Mouse (Mus musculus) erythroblast, embryonic 14.5 days (primary cell): ENCODE data around the gene Atf6b. TPM values are rescaled to one million over a fixed set of nuclear protein-coding genes. Genes with fewer than 3 reads are reported as not detected.

Source experiments
- H3K27me3 ChIP-seq: 2 replicates; pipeline ENCODE4 v1.6.1; 2012; ENCODE audit warnings: inconsistent platforms; ENCODE audit not compliant: control insufficient read depth
- H3K36me3 ChIP-seq: 2 replicates; pipeline ENCODE4 v1.6.1; 2012; ENCODE audit warnings: mild to moderate bottlenecking, inconsistent platforms; ENCODE audit not compliant: control insufficient read depth
- H3K4me1 ChIP-seq: 2 replicates; pipeline ENCODE4 v1.6.1; 2012; ENCODE audit warnings: inconsistent platforms; ENCODE audit not compliant: control insufficient read depth
- H3K4me3 ChIP-seq: replicated peaks from 2 replicates; pipeline ENCODE3; 2012; ENCODE audit warnings: moderate library complexity, mild to moderate bottlenecking, inconsistent platforms
- H3K9me3 ChIP-seq: 2 replicates; pipeline ENCODE4 v1.6.1; 2012; ENCODE audit warnings: low read length, inconsistent platforms, mixed read lengths; ENCODE audit not compliant: control insufficient read depth
- GATA1 ChIP-seq: IDR thresholded peaks from 2 replicates; pipeline ENCODE4 v1.6.1; 2012; ENCODE audit warnings: low read length, inconsistent platforms, mixed read lengths
- TAL1 ChIP-seq: IDR thresholded peaks from 3 replicates; pipeline ENCODE4 v1.6.1; 2012; ENCODE audit warnings: low read length, inconsistent platforms, mixed read lengths
- polyA plus RNA-seq: library from polyadenylated mRNA; stranded (reverse); fragments of >175 nt; gene quantifications from 2 replicates; pipeline ENCODE4 v1.2.3, GENCODE M21; 2012

Gene Atf6b
- polyA plus RNA-seq, 1 experiment: 7.8 TPM

DNA sequence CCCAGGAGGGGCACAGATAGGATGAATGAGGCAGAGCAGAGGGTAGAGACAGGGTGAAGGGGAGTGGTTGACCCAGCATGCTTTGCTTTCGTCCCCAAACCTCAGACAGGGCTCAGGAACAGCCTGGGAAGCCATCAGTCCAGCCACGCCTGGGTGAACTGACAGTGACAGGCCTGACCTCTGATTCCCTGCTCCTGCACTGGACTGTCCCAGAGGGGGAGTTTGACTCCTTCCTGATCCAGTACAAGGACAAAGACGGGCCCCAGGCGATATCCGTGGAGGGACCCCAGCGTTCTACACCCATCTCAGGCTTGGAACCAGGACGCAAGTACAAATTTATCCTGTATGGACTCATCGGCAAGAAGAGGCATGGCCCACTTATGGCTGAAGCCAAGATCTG is 36.2 kb downstream of the Atf6b start:
- H3K36me3 ChIP-seq: no peaks in the 10 kb centered on the region
- H3K4me1 ChIP-seq: no peaks in the 10 kb centered on the region
- TF ChIP-seq TAL1 (no peak), GATA1 (no peak)
- peaks cover 24% of the 10 kb centered on the region for H3K27me3 ChIP-seq
- no peaks in the 10 kb centered on the region for H3K9me3 ChIP-seq
- no peak overlapping the region for H3K4me3 ChIP-seq

DNA sequence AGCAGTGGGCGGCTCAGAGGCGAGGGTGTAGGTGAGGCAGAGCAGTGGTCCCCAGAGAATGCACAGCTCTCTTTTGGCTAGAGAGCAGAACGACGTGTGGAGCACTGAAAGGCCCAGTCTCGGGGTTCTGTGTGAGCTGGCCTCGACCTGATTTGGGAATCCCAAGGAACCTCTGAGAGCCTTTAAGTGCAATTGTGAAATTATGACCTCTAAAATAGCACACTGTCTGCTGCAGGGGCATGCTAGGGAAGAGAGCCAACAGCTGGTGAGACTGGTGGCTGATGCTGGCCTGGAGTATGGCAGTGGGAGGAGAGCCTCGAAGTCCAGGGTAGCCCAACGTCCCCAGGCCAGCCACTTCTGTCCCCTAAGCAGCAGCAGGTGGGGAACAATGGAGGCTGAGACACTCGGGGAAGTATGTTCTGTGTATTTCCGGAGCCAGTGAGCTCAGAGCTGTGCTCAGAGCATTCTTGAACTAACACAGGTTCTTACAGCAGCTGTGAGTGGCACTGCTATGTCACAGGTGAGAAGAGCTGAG is 36.8 kb downstream of the Atf6b start:
- H3K4me1 ChIP-seq: no peaks in the 10 kb centered on the region
- no peak overlapping the region for H3K4me3 ChIP-seq
- H3K9me3 ChIP-seq: no peaks in the 10 kb centered on the region
- TF ChIP-seq TAL1 (no peak), GATA1 (no peak)
- no peaks in the 10 kb centered on the region for H3K36me3 ChIP-seq
- H3K27me3 ChIP-seq: peaks cover 20% of the 10 kb centered on the region

DNA sequence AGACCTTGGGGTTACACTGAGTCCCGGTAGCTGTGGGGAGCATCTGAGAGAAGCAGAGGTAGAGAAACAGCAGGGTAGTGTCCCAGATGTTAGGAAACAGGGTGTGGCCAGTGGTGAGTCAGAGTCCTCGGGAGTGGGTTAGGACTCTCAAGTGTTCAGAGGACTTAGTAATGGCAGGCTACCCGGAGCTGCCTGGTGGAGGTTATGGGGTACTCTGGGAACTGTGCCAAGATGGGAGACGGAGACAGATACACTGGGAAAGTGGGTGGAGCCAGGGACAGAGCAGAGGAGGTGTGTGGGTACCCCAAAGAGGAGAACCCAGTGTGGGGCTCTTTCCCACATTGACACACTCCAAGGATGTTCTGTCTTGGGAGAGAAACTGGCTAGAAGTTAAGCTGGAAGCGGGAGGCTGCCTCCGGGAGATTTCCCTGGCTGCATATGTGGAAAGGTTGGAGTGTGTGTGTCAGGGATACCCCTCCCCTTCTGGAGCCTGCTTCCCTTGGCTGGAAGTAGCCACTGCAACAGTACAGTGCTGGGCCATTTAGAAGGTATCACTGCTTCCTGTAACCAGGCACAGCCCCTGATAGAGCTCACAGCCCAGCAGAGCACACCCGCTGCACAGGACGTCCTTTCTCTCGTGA is 37.4 kb downstream of the Atf6b start:
- H3K4me1 ChIP-seq: no peaks in the 10 kb centered on the region
- H3K27me3 ChIP-seq: peaks cover 14% of the 10 kb centered on the region
- TF ChIP-seq TAL1: no peak
- no peak for TF ChIP-seq GATA1

GRCm38 (mm10) chr17:34685120-34686110 is 38.5 kb downstream of the Atf6b start:
- peaks cover 8% of the 10 kb centered on the region for H3K27me3 ChIP-seq
- no peak overlapping the region for H3K4me3 ChIP-seq
- H3K36me3 ChIP-seq: no peaks in the 10 kb centered on the region
- no peaks in the 10 kb centered on the region for H3K9me3 ChIP-seq
- TF ChIP-seq GATA1 (no peak), TAL1 (no peak)
- no peaks in the 10 kb centered on the region for H3K4me1 ChIP-seq

More for the DNA sequence above, 37.4 kb downstream of the Atf6b start:
- no peaks in the 10 kb centered on the region for H3K36me3 ChIP-seq
- no peaks in the 10 kb centered on the region for H3K9me3 ChIP-seq
- no peak overlapping the region for H3K4me3 ChIP-seq

- TF ChIP-seq GATA1 (no peak), TAL1 (no peak)
- no peaks in the 10 kb centered on the region for H3K36me3 ChIP-seq
- no peaks in the 10 kb centered on the region for H3K9me3 ChIP-seq
- no peak overlapping the region for H3K4me3 ChIP-seq
- H3K4me1 ChIP-seq: no peaks in the 10 kb centered on the region
- no peaks in the 10 kb centered on the region for H3K27me3 ChIP-seq
Observed at GRCm38 (mm10) chr17:34688889-34689288, 41.9 kb downstream of the Atf6b start.

GRCm38 (mm10) chr17:34690458-34690857 is 43.5 kb downstream of the Atf6b start:
- no peaks in the 10 kb centered on the region for H3K36me3 ChIP-seq
- no peak overlapping the region for H3K4me3 ChIP-seq
- H3K27me3 ChIP-seq: no peaks in the 10 kb centered on the region
- H3K9me3 ChIP-seq: no peaks in the 10 kb centered on the region
- no peaks in the 10 kb centered on the region for H3K4me1 ChIP-seq
- TF ChIP-seq GATA1 (no peak), TAL1 (no peak)

DNA sequence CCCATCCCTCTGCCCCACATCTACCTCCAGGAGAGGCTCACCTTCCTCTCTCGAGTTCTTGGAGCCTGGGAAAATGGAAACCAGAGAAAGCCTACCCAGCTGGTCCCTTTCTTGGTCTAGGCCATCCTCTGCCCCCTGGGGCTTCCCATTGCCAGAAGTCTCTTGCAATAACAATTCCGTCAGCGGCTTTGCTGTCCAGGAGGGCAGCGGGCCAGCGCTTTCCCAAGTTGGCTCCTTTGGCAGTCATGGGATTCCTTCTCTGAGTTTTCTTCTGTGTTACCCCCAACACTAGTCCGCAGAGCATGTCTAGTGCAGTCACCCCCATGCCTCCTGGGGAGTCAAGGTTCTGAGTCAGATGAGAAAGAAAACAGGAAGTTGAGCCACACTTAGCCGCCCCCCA is 46.0 kb downstream of the Atf6b start:
- H3K27me3 ChIP-seq: no peaks in the 10 kb centered on the region

GRCm38 (mm10) chr17:34699575-34700408 is 52.8 kb downstream of the Atf6b start:
- Histone ChIP-seq H3K4me3 (no peak overlapping the region), H3K4me1 (no peaks in the 10 kb centered on the region), H3K27me3 (no peaks in the 10 kb centered on the region), H3K9me3 (no peaks in the 10 kb centered on the region), H3K36me3 (no peaks in the 10 kb centered on the region)
- TF ChIP-seq GATA1 (no peak), TAL1 (no peak)

More for the DNA sequence above, 46.0 kb downstream of the Atf6b start:
- Histone ChIP-seq H3K9me3 (no peaks in the 10 kb centered on the region), H3K36me3 (no peaks in the 10 kb centered on the region), H3K4me1 (no peaks in the 10 kb centered on the region), H3K4me3 (no peak overlapping the region)
- TF ChIP-seq GATA1 (no peak), TAL1 (no peak)

DNA sequence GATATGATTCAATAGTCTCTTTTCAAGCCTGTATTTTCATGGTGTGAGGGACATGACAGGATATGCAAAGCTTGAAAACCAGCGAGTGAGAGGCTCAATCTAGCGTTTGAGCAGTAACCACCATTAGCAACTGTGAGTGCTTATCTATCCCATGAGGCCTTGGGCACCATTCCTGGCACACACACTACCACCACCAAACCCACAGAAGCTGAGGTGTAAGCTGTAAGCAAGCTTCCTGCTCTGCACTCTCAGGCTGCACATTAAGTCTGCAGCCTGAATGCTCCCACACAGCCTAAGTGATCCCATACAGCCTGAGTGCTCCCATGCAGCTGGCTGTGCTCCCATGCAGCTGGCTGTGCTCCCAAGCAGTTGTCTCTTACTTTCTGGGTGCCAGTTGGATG is 53.7 kb downstream of the Atf6b start:
- Histone ChIP-seq H3K4me1 (no peaks in the 10 kb centered on the region), H3K36me3 (no peaks in the 10 kb centered on the region), H3K4me3 (no peak overlapping the region), H3K9me3 (no peaks in the 10 kb centered on the region), H3K27me3 (no peaks in the 10 kb centered on the region)
- TF ChIP-seq GATA1 (no peak), TAL1 (no peak)

Other genes starting within 250 kb of the Atf6b start
- not detected in 2 replicates for gene BC051142, start 248.3 kb upstream of the Atf6b start, polyA plus RNA-seq
- 0.02 TPM in 1 of 2 replicates, not detected in the other for gene Btnl4, start 169.8 kb upstream of the Atf6b start, polyA plus RNA-seq
- not detected in 2 replicates for gene Btnl6, start 129.8 kb upstream of the Atf6b start, polyA plus RNA-seq
- 0.16 and 0.17 TPM in 2 replicates for gene Notch4, start 82.9 kb upstream of the Atf6b start, polyA plus RNA-seq
- gene Gpsm3, start 57.3 kb upstream of the Atf6b start, polyA plus RNA-seq: 1.2 and 1.3 TPM in 2 replicates
- 11.4 and 11.5 TPM in 2 replicates for gene Pbx2, start 55.9 kb upstream of the Atf6b start, polyA plus RNA-seq
- 0.33 and 0.46 TPM in 2 replicates for gene Ager, start 49.3 kb upstream of the Atf6b start, polyA plus RNA-seq
- gene Rnf5, start 43.5 kb upstream of the Atf6b start, polyA plus RNA-seq: 16.2 and 16.8 TPM in 2 replicates
- gene Agpat1, start 42.9 kb upstream of the Atf6b start, polyA plus RNA-seq: 16.1 and 18.7 TPM in 2 replicates
- gene Egfl8, start 31.2 kb upstream of the Atf6b start, polyA plus RNA-seq: 0.03 and 0.05 TPM in 2 replicates
- 1.4 and 1.7 TPM in 2 replicates for gene Ppt2, start 18.6 kb upstream of the Atf6b start, polyA plus RNA-seq
- not detected in 2 replicates for gene Prrt1, start 17.6 kb upstream of the Atf6b start, polyA plus RNA-seq
- gene Fkbpl, start 2.4 kb upstream of the Atf6b start, polyA plus RNA-seq: 0.48 and 0.56 TPM in 2 replicates
- gene Tnxb, start 23.4 kb downstream of the Atf6b start, polyA plus RNA-seq: under 0.01 TPM in 1 of 2 replicates, not detected in the other
- gene C4b, start 96.7 kb downstream of the Atf6b start, polyA plus RNA-seq: 0.05 TPM in 1 of 2 replicates, not detected in the other
- not detected in 2 replicates for gene Cyp21a1, start 157.4 kb downstream of the Atf6b start, polyA plus RNA-seq
- gene Stk19, start 189.8 kb downstream of the Atf6b start, polyA plus RNA-seq: 6.3 and 6.7 TPM in 2 replicates
- gene Dxo, start 189.9 kb downstream of the Atf6b start, polyA plus RNA-seq: 15.3 and 22.0 TPM in 2 replicates
- 6.7 and 8.9 TPM in 2 replicates for gene Skiv2l, start 203.1 kb downstream of the Atf6b start, polyA plus RNA-seq
- gene Nelfe, start 203.2 kb downstream of the Atf6b start, polyA plus RNA-seq: 30.9 and 32.9 TPM in 2 replicates
- gene Cfb, start 215.4 kb downstream of the Atf6b start, polyA plus RNA-seq: 0.11 TPM in 1 of 2 replicates, not detected in the other
- 0.24 and 0.25 TPM in 2 replicates for gene Zbtb12, start 232.3 kb downstream of the Atf6b start, polyA plus RNA-seq
- not detected in 2 replicates for gene Gm20547, start 234.9 kb downstream of the Atf6b start, polyA plus RNA-seq